Mouse (Mus musculus): ENCODE results near the gene Teddm1b. TPM values are rescaled to one million over a fixed set of nuclear protein-coding genes. Genes with fewer than 3 reads are reported as not detected.

Teddm1b gene
- polyA plus RNA-seq, 1 experiment from 2014 or later: 0.46 TPM

DNA sequence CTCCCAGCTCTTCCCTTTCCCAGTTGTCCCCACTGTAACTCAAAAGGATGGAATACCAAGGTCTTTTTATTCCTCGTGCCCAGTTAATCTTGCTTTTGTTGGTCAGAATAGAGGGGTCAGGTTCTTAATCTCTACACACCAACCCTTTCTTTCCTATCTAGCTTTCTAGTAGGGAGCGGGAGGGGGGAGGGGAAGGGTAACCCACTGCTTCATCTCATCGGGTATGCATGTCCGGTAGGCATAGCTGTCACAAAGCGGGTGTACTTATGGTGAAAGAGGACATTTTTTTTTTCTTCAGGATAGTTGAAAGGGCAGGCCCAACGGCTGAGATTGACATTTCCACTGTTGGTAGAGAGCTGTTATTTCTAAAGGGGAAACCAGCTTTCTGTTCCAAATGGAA, 34.1 kb downstream of the Teddm1b start:
- Histone ChIP-seq H3K9ac (no peak overlapping the region), H3K27ac (no peak overlapping the region), H3K9me3 (replicated peaks) (no peaks in the 10 kb centered on the region), H3K27me3 (no peaks in the 10 kb centered on the region), H3K36me3 (peaks cover 77% of the 10 kb centered on the region), H3K4me3 (no peak overlapping the region), H3K4me2 (replicated peaks) (no peak overlapping the region), H3K4me1 (peaks cover under 1% of the 10 kb centered on the region; the same call in 1 of the 2 replicates)
- 75% methylated on average over 6 of the region's 6 CpGs for WGBS
- ATAC-seq (ENCODE audit: low FRiP score): no peak

DNA sequence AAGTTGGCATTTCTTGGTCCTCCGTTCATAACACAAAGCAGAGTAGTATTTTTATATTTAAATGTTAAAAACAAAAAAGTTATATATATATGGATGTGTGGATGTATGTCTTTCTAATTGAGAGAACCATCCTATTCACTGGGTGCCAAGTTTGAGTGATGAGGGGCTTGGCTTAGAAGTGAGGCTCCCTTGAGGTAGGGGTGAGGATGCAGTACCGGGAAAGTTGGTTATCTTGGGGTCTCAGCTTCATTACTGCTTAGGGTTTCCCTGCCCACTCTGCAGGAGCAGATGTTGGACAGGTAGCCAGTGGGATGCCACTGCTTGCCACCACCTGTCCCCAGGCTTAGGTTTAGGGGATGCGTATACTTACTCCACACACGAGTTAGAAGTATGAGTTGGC, 34.6 kb downstream of the Teddm1b start:
- ATAC-seq (ENCODE audit: low FRiP score): no peak
- no peak overlapping the region for H3K4me3 ChIP-seq
- no peak overlapping the region for H3K9ac ChIP-seq
- H3K4me1 ChIP-seq: no peaks in the 10 kb centered on the region
- H3K27ac ChIP-seq: no peak overlapping the region
- 89% methylated on average over 4 of the region's 4 CpGs for whole genome bisulfite sequencing
- H3K27me3 ChIP-seq: no peaks in the 10 kb centered on the region
- H3K36me3 ChIP-seq: peaks cover 71% of the 10 kb centered on the region
- H3K9me3 ChIP-seq (replicated peaks): no peaks in the 10 kb centered on the region
- H3K4me2 ChIP-seq (replicated peaks): no peak overlapping the region

DNA sequence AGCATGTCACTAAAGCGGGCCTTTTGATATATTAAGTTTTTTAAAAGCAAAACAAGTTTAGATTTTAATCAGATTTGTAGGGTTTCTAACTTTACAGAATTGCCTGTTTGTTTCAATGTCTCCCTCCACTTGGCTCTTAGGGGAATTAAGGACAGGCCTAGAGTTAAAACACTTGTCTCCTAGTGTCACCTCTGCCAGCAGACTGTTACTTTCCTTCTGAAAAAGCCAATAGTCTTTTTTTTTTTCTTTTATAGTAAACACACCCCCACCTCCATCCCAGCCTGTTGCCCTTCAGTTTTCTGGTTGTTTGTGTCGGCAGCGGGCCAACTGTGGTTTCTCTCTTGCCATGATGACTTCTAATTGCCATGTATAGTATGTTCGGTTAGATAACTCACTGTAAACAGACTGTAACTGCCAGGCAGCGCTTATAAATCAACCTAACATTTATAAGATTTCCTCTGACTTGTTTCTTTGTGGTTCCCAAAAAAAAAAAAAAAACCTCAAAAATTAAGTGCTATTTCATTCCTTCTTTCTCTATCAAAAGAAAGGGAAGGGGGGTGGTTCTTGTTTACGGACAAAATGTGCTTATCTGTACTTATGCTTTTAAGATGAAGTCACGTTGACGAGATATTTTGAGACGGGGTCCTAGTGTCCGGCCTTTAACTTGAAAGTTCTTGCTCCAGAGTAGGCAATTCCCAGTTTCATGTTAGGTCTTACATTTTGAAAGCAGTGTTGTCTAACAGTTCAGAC, 35.2 kb downstream of the Teddm1b start:
- Histone ChIP-seq H3K9me3 (replicated peaks) (no peaks in the 10 kb centered on the region), H3K36me3 (peaks cover 65% of the 10 kb centered on the region), H3K9ac (no peak overlapping the region), H3K27me3 (no peaks in the 10 kb centered on the region), H3K27ac (no peak overlapping the region), H3K4me3 (no peak overlapping the region), H3K4me2 (replicated peaks) (no peak overlapping the region), H3K4me1 (no peaks in the 10 kb centered on the region)
- ATAC-seq (ENCODE audit: low FRiP score): no peak
- WGBS: 95% methylated on average over 10 of the region's 10 CpGs

GRCm38 (mm10) chr1:153909963-153910291, 35.8 kb downstream of the Teddm1b start:
- peaks cover 59% of the 10 kb centered on the region for H3K36me3 ChIP-seq
- no peak overlapping the region for H3K9ac ChIP-seq
- no peak overlapping the region for H3K4me2 ChIP-seq (replicated peaks)
- no peak overlapping the region for H3K27ac ChIP-seq
- no peak for ATAC-seq (ENCODE audit: low FRiP score)
- no peaks in the 10 kb centered on the region for H3K27me3 ChIP-seq
- WGBS: 93% methylated on average over 9 of the region's 9 CpGs
- H3K9me3 ChIP-seq (replicated peaks): no peaks in the 10 kb centered on the region
- no peaks in the 10 kb centered on the region for H3K4me1 ChIP-seq
- no peak overlapping the region for H3K4me3 ChIP-seq

DNA sequence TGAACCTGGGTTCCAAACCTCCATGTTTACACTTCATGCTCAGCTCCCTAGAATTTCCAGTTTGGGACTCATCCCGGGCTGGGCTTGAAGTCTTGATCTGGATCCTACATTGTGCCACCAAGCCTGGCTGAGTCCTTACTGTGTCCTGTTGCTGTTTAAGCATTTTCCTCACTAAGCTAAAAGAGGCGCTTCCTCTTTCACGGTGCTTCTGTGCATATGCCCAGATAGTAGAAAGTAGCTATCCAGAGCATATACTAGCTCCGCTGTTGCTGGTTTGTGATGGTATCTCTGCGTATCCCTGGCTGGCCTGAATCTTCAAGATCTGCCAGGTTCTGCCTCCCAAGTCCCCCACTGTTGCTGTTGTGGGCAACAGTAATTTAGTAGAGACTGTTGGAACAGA, 36.3 kb downstream of the Teddm1b start:
- H3K27me3 ChIP-seq: no peaks in the 10 kb centered on the region
- H3K36me3 ChIP-seq: peaks cover 54% of the 10 kb centered on the region
- no peaks in the 10 kb centered on the region for H3K4me1 ChIP-seq
- WGBS: 90% methylated on average over 5 of the region's 5 CpGs
- H3K4me3 ChIP-seq: no peak overlapping the region
- no peaks in the 10 kb centered on the region for H3K9me3 ChIP-seq (replicated peaks)
- no peak overlapping the region for H3K27ac ChIP-seq
- ATAC-seq (ENCODE audit: low FRiP score): no peak
- no peak overlapping the region for H3K4me2 ChIP-seq (replicated peaks)
- H3K9ac ChIP-seq: no peak overlapping the region

DNA sequence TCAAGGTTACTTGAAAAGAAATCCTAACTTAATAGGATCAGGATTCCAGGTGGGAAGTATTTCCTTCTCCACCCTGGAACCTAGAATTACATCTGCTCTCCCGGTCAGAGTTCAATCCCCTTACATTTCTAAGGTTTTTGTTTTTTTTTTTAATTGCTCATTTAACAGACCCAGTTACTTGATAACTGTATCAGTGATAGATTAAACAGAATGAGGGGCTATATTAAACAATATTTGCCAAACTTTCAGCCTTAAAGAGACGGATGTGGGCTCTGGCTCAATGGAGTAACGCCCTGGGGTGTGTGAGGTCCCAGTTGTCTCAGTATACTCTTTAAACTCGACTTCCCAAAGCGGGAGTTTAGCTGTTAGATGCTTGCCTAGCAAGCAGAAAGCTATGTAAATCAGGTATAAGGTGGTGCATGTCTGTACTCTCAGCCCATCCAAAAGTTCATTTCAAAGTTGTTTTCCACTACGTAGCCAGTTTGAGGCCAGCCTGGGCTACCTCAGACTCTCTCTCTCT, 37.2 kb downstream of the Teddm1b start:
- 87% methylated on average over 6 of the region's 6 CpGs for WGBS
- H3K9ac ChIP-seq: no peak overlapping the region
- H3K36me3 ChIP-seq: peaks cover 46% of the 10 kb centered on the region
- no peak overlapping the region for H3K27ac ChIP-seq
- H3K4me2 ChIP-seq (replicated peaks): no peak overlapping the region
- H3K4me3 ChIP-seq: no peak overlapping the region
- no peaks in the 10 kb centered on the region for H3K9me3 ChIP-seq (replicated peaks)
- no peaks in the 10 kb centered on the region for H3K4me1 ChIP-seq
- no peaks in the 10 kb centered on the region for H3K27me3 ChIP-seq
- no peak for ATAC-seq (ENCODE audit: low FRiP score)

- ATAC-seq (ENCODE audit: low FRiP score): no peak
- 81% methylated on average over 3 of the region's 3 CpGs for WGBS
- no peak overlapping the region for H3K27ac ChIP-seq
Observed at GRCm38 (mm10) chr1:153913869-153914268, 39.7 kb downstream of the Teddm1b start.

GRCm38 (mm10) chr1:153918521-153919206, 44.5 kb downstream of the Teddm1b start:
- H3K4me3 ChIP-seq: no peak overlapping the region
- H3K27ac ChIP-seq: no peak overlapping the region
- no peak overlapping the region for H3K4me2 ChIP-seq (replicated peaks)
- no peaks in the 10 kb centered on the region for H3K36me3 ChIP-seq
- ATAC-seq (ENCODE audit: low FRiP score): no peak
- peaks cover 2% of the 10 kb centered on the region; the same call in 1 of the 2 replicates for H3K4me1 ChIP-seq
- H3K9ac ChIP-seq: no peak overlapping the region
- no peaks in the 10 kb centered on the region for H3K9me3 ChIP-seq (replicated peaks)
- 84% methylated on average over 3 of the region's 3 CpGs for WGBS
- no peaks in the 10 kb centered on the region for H3K27me3 ChIP-seq

More at GRCm38 (mm10) chr1:153913869-153914268, 39.7 kb downstream of the Teddm1b start:
- no peak overlapping the region for H3K9ac ChIP-seq
- H3K36me3 ChIP-seq: peaks cover 21% of the 10 kb centered on the region
- H3K4me3 ChIP-seq: no peak overlapping the region
- H3K4me1 ChIP-seq: no peaks in the 10 kb centered on the region
- no peaks in the 10 kb centered on the region for H3K27me3 ChIP-seq
- no peaks in the 10 kb centered on the region for H3K9me3 ChIP-seq (replicated peaks)
- no peak overlapping the region for H3K4me2 ChIP-seq (replicated peaks)

GRCm38 (mm10) chr1:153921642-153922041, 47.5 kb downstream of the Teddm1b start:
- H3K4me1 ChIP-seq: peaks cover 2% of the 10 kb centered on the region; the same call in 1 of the 2 replicates
- WGBS: 90% methylated on average over 3 of the region's 3 CpGs
- no peaks in the 10 kb centered on the region for H3K9me3 ChIP-seq (replicated peaks)
- no peak overlapping the region for H3K4me3 ChIP-seq
- H3K27me3 ChIP-seq: no peaks in the 10 kb centered on the region
- no peak for ATAC-seq (ENCODE audit: low FRiP score)
- no peaks in the 10 kb centered on the region for H3K36me3 ChIP-seq
- no peak overlapping the region for H3K4me2 ChIP-seq (replicated peaks)
- no peak overlapping the region for H3K27ac ChIP-seq
- H3K9ac ChIP-seq: no peak overlapping the region

GRCm38 (mm10) chr1:153922571-153923021, 48.5 kb downstream of the Teddm1b start:
- WGBS: 38% methylated on average over 5 of the region's 5 CpGs
- no peaks in the 10 kb centered on the region for H3K36me3 ChIP-seq
- H3K4me3 ChIP-seq: no peak overlapping the region
- peaks cover 2% of the 10 kb centered on the region; the same call in 1 of the 2 replicates for H3K4me1 ChIP-seq
- H3K9ac ChIP-seq: no peak overlapping the region
- H3K27me3 ChIP-seq: no peaks in the 10 kb centered on the region
- no peak overlapping the region for H3K4me2 ChIP-seq (replicated peaks)
- H3K27ac ChIP-seq: no peak overlapping the region
- ATAC-seq (ENCODE audit: low FRiP score): no peak
- H3K9me3 ChIP-seq (replicated peaks): no peaks in the 10 kb centered on the region

DNA sequence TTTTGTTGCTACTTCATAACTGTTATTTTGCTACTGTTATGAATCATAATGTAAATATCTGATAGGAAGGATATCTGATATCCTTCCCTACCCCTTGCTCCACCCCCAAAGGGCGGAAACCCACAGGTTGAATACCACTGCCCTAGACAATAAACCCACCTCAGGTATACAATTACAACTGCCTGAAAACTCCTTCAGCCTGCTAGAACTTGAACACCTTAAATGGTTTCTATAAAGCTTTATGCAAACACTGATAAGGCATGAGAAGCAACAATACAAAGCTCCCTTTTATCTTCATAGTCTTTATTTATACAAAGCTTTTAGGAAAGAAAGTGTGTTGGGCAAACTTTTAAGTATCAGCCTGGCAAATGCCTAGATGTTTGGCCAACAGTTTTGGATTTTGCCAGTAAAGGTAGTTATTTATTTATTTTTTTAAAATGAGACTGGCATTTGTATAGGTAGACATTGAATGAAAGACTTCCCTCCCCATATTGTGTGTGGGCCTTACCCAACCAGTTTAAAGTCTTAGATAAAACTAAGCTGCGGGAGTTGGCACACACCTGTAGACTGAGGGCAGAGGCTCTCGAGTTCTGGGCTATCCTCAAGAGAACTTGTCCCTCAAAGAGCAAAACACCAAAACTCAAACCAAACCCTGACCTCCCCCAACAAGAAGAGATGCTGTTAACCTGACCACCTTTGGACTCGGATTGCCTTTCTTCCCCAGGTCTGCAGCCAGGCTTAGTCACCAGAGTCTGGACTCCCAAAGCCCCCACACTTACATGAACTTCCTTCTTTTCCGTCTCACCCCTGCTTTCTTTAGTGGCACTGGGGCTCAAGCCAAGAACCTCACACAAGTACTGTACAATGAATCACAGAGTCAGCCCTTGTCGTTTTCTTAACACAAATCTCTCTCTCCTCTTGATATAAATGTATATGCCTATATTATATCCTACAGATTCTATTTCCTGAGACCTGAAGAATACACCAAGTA, 50.5 kb downstream of the Teddm1b start:
- WGBS: 90% methylated on average over 6 of the region's 6 CpGs
- no peak for ATAC-seq (ENCODE audit: low FRiP score)
- Histone ChIP-seq H3K27me3 (no peaks in the 10 kb centered on the region), H3K36me3 (no peaks in the 10 kb centered on the region), H3K9me3 (replicated peaks) (no peaks in the 10 kb centered on the region), H3K4me1 (peaks cover 2% of the 10 kb centered on the region; the same call in 1 of the 2 replicates), H3K27ac (no peak overlapping the region), H3K4me2 (replicated peaks) (no peak overlapping the region), H3K4me3 (no peak overlapping the region), H3K9ac (no peak overlapping the region)

Data from hindbrain, embryonic 12.5 days (tissue).